Mouse (Mus musculus) adrenal gland, postnatal 36 days (tissue): ENCODE data around the gene Gclm. TPM values are rescaled to one million over a fixed set of nuclear protein-coding genes. Genes with fewer than 3 reads are reported as not detected.
A peak's percentile ranks its signal among the peaks of the same experiment; 100 is the strongest.
"Not testable (repeated sequence)": the region's sequence is repeated elsewhere in the genome, so short reads cannot be mapped to it uniquely, and the experiment has no call there.

Experiments
- DNase-seq, 2 experiments: peaks; one replicate each; pipeline ENCODE4 v3.0.0; 2021; ENCODE audit warnings: mixed read lengths in 1 of 2
- long read RNA-seq, 2 experiments: library from polyadenylated mRNA; stranded (forward); transcript quantifications; one replicate each; pipeline ENCODE4 v2.0.0; 2021; ENCODE audit warnings: borderline sequencing depth in 2 of 2
- total RNA-seq, 2 experiments: library from RNA; stranded (reverse); gene quantifications; 2 replicates each; pipeline ENCODE4 v1.2.3; 2021

The Gclm gene
- 100 to 1,000 TPM; 111 to 119 TPM for total RNA-seq
- long read RNA-seq, experiment 1, full-length matches to known transcripts, result 98 of 102 reads
- long read RNA-seq, experiment 1, partial matches to known transcripts, result 2 of 102 reads
- long read RNA-seq, experiment 1, other reads (novel, unspliced or antisense), result 2 of 102 reads
- long read RNA-seq, experiment 2, full-length matches to known transcripts, result 27 of 28 reads
- long read RNA-seq, experiment 2, partial matches to known transcripts, result 0 of 28 reads
- long read RNA-seq, experiment 2, other reads (novel, unspliced or antisense), result 1 of 28 reads

DNA sequence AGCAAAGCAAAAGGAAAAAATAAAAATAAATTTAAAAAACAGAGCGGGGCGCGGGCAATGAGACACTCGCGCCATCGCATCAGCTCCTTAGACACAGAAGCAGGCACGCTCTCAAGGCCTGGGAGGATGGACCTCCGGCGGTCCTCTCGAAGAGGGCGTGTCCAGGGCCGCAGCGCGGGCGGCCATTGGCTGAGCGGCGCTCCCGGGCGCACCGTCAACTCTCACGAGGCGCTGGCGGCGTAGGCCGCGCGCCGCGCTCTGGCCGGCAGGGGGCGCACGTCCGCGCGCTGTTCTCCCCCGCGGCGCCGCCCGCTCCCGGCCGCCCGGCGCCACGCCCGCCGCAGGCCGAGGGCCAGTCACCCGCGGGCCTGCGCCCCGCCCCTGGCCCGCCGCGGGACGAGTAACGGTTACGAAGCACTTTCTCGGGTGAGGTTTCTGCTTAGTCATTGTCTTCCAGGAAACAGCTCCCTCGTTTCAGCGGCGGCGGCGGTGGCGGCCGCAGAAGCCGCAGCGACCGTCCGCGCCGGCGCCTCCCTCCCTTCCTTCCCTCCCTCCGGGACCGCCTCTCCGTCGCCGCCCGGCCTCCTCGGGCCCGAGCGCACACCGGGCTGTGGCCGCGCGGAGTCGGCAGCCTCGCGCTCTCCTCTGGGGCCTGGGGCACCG, at the start of gene Gclm:
Gclm (plus strand) TSS at position 343 of the 663 bp plus-strand sequence.
- DNase-seq, result peak; percentile 96

DNA sequence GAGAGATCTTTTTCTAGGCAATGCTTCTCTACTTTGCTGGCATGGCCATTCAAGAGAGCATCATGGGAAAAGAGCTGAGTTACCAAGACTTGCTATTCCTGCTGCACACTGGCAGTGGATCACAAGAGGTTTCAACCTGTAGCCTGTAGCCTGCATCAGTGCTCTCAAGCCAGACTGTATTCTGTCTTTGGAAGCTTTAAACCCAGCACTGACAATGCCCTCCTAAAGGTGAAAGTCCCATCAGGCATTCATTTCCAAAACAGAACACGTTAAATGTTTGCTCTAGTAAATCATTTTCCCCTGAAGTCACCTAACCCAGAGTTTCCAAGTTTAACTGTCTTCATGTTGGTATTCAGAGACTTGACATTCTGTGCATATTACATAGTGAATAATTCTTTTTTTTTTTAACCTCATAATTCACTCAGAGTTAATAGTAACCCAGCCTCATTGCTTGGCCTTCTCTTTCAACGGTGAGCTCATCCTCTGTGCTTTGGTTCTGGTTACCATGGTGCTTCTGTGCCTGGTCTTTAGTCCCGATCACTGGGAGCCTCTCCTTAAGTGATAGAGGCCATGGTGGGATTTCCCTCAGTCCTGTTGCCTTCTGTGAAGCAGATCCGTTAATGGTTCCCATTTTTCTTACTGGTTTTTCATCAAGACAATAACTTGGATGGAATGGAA, 48.6 kb upstream of the Gclm start:
- DNase-seq, result no peak

DNA sequence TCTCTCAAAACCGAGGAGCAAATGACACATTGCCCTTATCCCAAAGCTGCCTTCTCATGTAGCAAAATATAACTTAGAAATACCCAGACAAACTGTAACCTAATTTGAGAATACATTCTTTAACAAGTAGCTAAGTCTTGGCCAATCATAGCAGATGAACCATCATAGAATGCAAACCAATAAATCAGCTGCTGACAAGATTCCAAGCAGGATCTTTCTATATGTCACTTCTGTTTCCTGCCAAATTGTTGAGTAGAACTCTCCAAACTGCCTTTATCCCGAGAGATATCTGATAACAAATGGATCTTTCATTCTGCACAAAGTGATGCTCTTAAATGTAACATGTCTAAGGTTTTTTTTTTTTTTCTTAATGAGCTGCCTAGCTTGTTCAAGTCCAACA, 46.8 kb upstream of the Gclm start:
- DNase-seq, result no peak

DNA sequence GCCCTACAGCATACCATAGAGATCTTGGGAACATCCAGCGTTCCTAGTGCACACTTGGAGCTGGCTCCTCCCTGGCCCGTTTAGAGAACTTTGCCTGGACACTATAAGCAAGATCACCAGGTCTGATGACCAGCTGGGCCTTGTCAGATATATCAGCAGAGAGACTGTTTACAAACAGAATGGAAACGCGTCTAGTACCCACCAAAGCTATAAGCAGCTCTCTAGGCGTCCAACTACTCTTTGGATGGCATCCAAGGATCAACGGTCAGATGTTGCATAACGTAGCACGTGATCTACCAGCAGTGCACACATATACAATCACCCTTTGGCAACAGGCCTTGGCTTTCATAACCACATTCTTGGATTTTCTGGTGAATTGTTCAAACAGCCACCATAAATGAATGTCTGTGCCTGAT, 46.4 kb upstream of the Gclm start:
- DNase-seq, result peak; percentile 21 to 26

DNA sequence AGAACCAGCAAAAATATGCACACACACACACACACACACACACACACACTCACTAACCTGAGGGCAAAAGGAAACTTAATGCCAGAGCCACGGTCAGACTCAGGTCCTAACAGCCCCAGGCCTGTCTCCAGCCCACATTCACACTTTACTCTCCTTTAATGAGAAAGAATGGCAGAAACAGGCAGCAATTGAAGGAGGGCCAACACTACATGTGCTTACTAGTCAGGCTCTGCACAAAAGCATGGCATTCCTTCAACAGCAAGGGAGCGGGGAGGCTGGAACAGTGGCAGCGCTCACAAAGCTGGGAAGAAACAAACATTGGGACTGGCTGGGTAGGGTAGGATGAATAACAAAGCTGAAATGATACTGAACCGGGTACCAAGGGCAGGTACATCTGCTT, 45.8 kb upstream of the Gclm start:
- DNase-seq, result no peak

DNA sequence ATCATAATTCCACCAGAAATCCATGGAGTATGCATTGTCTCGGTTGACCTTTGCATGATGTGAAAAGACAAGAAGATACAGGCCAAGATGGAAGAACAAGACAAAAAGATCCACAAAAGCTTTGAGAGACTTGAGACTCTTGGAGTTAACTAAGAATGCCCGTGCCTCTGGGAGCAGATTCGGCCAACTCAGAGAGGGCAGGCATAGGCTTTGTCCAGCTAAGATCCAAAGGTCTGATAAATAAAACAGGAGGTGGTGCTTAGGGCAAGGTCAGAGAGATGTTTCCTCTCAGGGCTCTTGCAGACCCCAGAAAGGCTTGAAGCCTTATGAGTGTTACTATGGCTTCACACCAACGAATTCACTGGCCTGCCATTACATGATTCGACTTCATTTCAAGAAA, 45.3 kb upstream of the Gclm start:
- no peak for DNase-seq

DNA sequence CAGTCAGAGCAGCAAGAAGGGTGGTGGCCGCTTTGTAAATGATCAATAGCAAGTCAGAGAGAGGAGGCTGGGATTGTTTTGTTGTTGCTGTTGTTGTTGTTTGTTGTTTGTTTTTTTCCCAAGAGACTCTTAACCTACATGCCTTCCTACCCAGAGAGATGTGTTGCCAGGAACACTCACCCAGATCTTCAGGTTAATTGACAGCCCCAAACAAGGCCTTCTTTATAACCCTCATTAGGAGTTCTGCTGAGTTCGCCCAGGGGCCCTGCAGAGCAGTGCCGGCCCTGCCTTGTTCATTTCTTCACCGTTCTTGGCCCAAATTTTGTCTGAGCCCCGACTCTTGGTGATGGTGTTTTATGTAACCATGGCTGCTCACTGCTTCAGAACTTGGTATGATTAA, 44.9 kb upstream of the Gclm start:
- DNase-seq, result no peak

DNA sequence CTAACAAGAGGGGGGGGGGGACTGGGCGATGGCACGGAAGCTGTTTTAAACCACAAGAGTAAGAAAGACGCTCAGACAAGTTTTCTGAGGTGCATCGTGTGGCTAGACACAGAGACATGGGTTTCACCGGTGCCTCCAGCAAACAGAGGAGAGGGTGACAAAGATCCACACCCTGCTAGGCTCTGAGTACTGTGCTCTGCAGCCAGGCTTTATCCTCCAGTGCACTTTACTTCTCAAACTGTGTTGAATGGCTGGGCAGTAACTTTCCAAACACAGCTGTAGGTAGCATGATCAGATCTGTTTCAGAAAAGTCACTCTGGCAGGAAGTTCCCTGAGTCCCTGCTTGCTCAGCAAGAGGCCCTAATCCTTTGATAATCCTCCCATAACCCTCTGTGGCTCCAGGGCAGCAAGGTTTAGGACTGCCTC, 43.0 kb upstream of the Gclm start:
- no peak for DNase-seq

DNA sequence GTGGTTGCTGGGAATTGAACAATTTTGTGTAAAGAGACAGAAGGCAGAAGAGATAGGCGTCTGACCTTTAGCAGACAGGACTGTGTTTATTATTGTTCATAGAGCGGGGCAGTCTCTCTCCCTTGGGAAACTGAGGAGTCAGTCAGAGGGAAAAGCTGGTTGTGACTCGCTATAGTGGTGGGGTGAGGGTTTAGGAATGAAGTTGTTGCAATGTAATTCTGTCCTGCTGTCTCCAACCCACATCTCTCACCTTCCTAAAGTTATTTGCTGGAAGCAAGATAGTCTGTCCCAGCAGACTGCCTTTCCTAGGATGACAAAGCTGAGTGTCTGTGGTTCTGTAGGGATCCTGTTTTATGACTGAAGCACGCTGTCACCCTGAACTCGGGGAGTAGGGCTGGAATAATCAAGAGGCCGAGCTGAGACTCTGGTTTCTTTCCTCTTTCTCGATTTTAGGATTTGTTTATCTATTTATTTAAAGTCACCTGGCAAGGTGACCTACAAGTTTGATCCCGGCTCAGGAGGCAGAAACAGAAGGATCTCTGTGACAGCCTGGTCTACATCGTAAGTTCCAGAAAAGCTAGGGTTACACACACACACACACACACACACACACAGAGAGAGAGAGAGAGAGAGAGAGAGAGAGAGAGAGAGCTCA, 41.6 kb upstream of the Gclm start:
- no peak for DNase-seq

DNA sequence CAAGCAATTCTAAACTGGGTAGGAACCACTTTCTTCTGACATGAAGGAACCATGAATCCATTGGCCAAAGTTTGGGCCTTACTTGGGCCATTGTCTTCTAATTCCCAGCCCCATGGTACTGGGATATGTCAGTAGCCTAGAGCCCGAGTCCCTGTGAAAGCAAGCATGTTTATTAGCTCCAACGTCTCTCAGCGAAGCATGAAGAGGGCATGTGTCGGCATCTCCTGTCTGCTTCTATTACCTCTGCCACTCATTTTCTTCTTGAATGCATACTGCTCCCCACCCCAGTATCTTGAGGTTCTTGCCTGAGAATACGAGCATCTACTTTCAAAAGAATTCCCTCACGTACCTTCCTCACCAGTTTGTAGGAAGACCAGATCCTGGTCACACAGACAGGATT, 39.6 kb upstream of the Gclm start:
- no peak for DNase-seq

DNA sequence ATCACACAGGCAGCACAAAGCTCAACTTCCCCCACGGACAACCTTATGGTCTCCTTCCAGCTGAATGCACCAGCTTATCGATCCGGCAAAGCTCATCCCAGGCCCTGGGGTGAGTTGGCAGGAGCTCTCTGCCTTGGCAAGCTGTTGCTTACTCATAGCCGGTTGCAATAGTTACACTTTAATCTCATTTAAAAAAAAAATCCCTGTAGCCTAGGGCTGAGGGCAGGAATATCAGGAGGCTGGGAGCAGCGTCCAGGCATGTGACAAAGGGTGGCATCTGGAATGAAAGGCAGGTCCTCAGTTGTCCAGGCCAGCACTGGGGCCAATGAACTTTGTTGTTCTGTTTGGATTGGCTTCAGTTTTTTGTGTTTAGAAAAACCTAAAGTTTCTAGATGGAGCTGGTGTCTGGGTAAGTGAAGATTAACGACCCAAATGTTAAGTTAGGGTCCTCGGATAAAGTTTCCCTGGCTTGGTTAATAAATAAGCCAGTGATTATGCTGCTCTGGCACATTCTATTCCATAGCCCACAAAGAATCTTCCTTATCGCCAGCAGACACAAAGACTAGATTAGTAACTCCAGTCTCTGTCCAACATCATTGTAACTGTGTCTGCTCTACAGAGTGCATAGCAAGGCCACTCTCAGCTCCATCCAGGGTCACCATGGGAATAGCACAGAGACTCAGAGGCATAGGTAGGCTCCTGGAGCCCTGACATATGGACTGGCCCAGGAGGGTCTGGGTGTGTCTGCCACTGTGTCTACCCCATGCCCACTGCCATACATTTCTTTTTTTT, 38.9 kb upstream of the Gclm start:
- DNase-seq, result peak; percentile 49

DNA sequence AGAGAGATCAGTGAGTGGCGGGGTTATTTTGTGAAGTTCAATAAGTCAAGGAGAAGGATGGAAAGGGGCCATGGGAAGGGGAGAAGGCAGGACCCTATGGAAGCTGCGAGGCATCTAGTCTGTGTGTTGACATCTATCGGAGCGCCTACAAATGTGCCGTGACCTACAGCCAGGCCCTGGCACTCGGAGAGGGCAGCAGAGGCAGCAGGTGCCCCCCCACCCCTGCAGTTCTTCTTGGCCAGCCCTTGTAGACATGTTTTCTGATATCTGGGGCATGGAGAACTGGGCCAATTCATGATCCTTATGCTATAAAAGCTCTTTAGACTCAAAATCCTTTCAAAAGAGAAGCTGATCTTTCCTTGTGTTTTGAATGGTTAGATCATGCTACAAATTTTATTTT, 37.6 kb upstream of the Gclm start:
- DNase-seq, result no peak

DNA sequence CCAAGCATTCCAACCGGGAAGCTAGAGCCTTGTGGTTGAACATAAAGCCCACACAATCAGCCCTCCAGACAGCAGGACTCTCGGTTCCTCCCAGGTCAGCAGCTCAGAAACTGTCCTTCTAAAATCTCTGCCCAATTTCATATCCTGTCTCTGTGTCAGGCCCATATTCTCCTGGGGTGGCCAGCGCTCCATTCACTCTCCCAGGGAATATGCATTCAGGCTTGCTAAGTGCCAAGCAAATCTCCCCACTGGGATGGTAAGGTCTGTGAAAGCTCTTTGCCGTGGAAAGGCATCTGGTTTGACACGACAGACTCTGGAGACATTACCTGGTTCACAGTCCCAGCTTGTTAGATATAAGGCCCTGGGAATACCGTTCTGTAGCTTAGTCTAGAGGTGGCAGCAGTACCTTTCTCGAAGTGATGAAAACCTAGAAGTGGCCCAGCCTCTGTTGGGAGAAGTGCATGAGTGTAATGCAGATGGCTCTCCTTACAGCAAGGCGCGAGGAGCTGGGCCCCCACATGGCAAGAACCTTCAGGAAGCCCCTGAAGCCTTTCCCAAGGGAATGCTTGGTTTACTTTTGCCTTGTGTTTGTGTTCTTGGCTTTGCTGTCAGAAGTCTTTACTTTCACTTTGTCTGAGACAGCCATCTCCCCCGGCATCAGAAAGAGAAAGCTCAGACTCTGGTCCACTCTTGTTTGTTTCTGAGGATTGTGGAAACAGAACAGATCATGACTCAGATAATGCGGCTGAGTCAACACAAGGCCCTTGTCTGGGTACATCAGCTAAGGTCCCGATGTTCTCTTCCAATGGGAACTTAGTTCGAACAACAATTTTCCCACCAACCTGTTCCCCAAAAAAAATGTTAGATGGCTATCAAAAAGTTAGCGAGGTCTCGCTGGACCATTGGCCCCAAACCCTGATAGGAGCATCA, 36.8 kb upstream of the Gclm start:
- DNase-seq, result no peak

DNA sequence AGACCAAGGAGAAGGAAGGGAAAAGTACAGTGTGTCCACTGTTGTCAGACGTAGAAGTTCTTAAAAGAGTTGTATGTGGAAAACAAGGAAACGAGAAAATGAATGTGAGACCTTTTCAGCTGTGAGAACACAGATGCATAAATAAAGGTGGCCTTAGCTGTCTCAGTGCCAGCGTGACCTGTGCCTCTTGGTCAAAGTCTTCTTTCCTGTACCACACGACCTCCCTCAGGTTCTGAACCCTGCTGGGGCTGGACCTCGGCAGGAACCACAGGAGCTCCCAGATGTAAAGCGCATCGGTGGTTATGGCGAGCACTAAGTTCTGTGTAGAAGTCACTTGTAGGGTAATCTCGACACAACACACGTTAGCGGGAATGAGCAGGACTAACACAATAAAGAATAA, 35.8 kb upstream of the Gclm start:
- DNase-seq, result no peak

DNA sequence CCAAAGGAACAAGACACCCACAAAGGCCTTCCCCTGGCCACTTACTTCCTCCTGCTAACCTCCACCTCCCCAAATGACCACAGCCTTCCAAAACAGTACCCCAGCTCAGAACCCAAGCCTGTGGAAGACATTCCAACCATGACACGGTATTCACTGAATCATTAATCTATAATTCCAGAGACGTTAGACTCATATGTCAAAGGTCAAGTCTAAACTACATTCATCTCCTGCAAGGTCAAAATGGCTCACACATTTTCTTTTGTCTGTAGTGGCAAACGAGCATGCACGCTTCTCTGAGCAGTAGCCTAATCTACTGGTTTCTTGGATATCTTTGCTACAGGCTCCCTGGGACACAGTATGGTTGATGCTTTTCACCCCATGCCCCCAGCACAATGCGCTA, 34.9 kb upstream of the Gclm start:
- DNase-seq, result no peak

DNA sequence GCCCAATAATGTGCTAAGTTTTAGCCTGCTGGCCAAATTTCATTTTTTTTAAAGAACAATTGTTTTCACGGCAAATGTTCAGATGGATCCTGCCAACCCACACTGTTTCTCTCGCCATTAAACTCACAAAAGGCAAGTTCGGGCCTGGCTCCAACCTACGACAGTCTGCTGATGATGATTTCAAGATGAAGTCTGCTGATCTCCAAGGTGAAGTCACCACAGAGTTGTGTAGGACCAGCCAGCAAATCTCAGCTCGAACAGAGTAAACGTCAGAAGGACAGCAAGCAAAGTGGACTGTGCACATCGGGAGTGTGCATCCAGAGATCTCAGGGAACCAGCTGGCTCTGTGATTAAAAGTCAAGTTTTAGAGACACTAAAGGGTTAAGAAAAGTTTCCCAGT, 34.5 kb upstream of the Gclm start:
- no peak for DNase-seq

DNA sequence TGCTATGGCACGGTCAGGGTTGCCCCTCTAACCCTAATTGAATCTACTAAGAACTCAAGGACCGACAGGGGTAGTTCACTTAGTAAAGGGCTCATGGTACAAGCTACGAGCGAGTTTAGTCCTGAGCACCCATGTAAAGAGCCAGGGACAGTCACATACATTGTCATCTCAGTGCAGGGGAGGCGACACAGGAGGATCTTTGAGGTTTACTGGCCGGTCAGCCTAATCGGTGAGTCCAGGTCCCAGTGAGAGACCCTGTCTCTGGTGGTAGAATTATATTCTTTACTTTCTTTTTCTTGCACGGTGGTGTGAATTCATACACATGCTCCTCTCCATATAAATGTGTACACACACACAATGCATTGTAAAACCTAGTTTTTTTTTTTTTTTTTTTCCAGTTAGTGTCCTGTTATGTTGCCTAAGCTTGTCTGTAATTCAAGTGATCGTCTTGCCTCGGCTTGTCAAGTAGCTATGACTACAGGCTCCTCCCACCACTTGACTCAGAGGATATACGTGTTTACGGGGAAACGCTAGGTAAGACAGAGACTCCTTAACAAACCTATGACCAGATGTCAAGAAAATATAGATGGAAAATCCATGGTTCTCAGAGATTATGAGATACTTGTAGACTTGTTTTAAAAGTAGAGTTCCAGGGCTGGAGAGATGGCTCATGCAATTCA, 33.8 kb upstream of the Gclm start:
- no peak for DNase-seq

DNA sequence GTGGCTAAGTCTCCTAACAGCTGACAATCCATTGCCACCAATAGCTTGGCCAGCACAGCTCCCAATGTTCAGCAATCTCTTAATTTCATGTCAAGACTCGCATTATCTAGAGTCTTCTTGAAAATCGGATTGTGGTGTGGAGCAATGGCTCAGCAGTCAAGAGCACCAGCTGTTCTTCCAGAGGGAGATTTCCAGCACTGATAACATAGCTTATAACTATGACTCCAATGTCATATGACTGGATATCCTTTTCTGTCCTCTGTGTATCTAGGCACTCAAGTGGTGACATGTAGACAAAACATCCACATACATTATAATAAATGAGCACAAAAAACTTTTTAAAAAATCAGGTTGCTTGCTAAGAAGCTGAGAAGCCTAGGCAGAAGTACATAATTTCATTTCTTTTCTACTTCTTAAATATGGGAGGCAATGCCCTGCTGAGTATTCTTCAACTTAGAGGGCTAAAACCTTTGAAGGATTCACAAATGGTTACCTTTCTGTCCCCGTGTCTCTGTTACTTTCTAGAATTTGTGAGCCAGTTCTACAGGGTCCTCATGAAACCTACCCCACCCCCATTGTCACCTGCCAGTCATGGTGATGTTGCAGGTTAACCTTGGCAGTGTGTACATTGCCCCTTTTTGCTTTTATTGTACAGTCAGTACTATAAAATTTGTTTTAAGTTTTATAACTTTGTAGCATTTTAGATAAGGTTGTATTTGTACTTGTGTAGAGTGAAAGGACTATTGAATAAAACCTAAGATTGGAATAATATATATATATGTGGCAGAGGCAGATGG, 23.9 kb upstream of the Gclm start:
- no peak for DNase-seq

DNA sequence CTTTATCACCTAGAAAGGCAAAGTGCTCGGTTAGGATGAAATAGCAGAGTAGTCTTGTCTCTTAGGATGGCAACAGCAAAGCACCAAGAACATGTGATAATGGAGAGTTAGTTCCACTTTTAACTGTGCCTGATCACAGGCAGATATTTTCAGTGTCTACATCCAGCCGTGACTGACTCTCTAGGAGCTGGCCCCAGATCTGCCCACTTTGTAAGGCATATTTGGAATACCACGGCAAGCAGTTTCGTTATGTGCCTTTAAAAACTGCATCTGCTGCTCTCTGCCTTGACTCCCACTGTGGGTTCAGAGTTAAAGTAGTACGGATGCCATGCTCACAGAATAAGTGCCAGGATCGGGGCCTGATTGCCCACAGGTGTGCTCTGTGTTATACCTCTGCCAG, 18.4 kb upstream of the Gclm start:
- DNase-seq, result not testable (repeated sequence)

DNA sequence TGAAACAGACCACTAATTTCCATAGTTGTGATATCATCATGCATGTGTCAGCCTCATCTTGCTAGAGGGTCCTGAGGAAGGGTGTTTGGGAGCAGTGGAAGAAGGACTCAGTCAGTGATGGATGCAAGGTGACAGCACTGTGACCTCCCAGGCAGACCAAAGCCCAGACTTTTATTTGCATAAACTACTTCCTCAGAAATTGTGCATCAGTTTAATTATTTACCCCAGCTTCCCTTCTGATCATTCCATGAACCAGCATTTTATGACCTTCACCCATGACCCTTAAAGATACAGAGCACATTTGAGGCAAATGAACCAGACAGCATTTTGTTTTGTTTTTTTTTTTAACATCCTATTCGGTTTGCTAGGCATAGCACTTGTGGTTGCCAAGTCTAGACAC, 9.6 kb upstream of the Gclm start:
- DNase-seq, result no peak
